Mouse (Mus musculus): ENCODE results near the gene Vmn2r42.
"Not testable (repeated sequence)": the region's sequence is repeated elsewhere in the genome, so short reads cannot be mapped to it uniquely, and the experiment has no call there.

The Vmn2r42 gene

GRCm38 (mm10) chr7:8200220-8200619, at the start of gene Vmn2r42:
Vmn2r42 (minus strand) TSS chr7:8200320.
- not testable (repeated sequence) for DNase-seq

DNA sequence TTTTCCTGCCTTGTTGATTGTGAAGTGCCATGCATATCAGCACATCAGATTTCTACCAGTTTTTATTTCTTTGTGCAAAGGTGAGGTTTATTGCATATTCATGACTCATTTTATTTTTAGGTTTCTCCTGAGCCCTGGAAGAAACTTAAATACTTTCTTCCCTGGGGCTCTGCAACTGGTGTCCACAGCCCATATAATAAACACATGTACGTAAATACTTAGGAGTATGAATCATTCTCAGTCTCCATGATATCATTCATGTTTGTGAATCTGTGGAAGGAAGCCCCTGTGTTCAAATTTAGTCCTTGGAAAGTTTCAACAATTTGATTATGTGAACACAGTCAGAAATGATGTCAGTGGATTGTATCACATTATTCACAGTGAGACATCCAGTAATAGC, 38.6 kb downstream of the Vmn2r42 start, which contains the start of gene Vmn2r41:
TSS of gene Vmn2r41 (minus strand) at position 101 of the 400 bp plus-strand sequence.
- DNase-seq: not testable (repeated sequence)

All from retina, postnatal 1 day (tissue).